Mouse (Mus musculus): ENCODE measurements at regions not wholly inside any gene's neighbourhood (a gene's known extent, or its start where the extent isn't known, plus 50 kb on each side); places are given as distances from the start of the nearest gene placed in this dataset.
"Not testable (repeated sequence)": the region's sequence is repeated elsewhere in the genome, so short reads cannot be mapped to it uniquely, and the experiment has no call there.

DNA sequence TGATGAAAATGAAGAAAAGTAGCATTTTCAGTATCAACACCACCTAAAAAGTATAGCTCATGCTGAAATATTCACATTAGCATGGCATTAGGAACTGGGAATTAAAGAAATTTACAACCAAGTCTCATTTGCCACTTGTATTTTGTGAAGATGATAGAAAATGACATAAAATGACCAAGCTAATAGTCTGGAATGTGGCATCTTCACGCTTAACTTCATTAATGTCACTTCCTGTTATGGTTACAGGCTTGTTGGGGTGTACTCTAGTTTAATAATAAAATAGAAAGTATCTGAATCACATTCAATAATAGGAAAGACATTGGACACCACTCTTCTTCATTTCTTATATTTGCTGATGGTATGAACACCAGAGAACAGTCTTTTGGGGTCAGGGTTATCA, 167.1 kb downstream of the Pcdh17 start:
- DNase-seq (ENCODE audit: extremely low spot score in 1 of 2, low spot score in 1 of 2), result no peak

- DNase-seq (ENCODE audit: extremely low spot score in 1 of 2, low spot score in 1 of 2), result no peak
Measured at GRCm38 (mm10) chr14:84612551-84612950, 169.2 kb downstream of the Pcdh17 start.

- DNase-seq (ENCODE audit: extremely low spot score in 1 of 2, low spot score in 1 of 2), result peak in 1 of 2 experiments; percentile 2
Measured at GRCm38 (mm10) chr14:84645026-84645425, 201.7 kb downstream of the Pcdh17 start.

DNA sequence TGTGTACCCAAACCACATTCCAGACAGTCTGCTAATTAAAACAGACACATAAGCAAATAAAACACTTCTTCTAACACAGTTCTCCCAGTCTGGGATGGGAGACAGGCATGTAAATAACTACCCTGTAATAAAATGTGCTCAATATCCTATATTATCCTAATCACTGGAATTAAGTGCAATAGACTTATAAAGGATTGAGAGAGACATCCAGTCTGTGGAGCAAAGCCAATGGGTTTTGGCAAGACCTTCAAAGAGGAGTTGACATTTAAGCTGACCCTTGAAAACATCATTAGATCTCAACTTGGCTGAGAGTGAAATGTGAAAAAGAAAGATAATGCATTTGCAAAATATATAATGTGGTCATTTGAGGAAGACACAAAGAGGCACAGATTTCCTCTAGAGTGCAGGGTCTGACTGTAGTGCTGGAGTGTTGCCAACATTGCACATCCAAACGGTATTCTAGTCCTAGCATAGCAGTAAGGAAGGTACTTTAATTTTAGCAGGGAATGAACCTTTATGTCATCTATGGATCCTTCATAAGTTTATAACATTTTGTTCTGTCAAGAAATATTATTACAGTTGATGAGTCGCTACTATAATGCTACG, 202.7 kb downstream of the Pcdh17 start:
- DNase-seq (ENCODE audit: extremely low spot score in 1 of 2, low spot score in 1 of 2), result no peak

GRCm38 (mm10) chr14:84659206-84659775, 215.9 kb downstream of the Pcdh17 start:
- DNase-seq (ENCODE audit: extremely low spot score in 1 of 2, low spot score in 1 of 2), result no peak

DNA sequence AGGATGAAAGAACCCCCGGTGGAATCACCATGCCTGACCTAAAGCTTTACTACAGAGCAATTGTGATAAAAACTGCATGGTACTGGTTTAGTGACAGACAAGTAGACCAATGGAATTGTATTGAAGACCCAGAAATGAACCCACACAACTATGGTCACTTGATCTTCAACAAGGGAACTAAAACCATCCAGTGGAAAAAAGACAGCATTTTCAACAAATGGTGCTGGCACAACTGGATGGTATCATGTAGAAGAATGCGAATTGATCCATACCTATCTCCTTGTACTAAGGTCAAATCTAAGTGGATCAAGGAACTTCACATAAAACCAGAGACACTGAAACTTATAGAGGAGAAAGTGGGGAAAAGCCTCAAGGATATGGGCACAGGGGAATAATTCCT, 224.3 kb downstream of the Pcdh17 start:
- not testable (repeated sequence) for DNase-seq (ENCODE audit: extremely low spot score in 1 of 2, low spot score in 1 of 2)

DNA sequence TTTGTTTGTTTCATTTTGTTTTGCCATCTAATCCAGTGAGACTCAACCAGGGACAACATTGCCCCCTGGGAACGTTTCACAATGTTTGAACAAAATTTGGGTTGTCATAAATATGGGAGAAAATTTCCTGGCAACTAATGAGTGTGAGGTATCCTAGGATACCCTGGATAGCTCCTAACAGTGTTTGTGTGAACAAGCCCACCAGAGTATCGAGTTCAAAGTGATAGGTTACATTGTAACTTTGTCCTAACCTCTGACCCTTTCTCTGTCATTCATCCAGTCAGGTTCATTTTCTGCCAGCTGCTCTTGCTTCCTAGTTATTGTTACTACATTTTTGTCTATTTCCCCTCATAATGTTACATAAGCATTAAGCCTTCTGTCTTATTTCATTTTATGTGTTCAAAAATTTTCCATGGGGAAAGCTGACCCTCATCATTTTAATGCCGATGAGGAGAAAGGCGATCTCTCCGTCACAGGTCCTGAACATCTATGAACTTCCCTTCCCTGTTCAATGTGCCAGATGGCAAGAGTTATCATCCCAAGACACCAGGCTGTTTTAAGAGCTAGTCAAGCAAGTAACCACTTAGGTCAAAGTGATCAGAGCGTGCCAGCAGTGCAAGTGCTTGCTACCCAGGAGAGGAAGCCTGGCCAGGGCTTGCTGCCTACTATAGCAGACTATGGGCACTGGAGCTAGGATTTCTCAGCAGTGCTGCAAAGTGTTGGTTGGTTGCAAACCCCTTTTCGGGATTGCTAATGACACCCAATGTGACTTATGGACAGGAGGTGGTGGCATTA, 228.5 kb downstream of the Pcdh17 start:
- DNase-seq (ENCODE audit: extremely low spot score in 1 of 2, low spot score in 1 of 2), result no peak

- no peak for DNase-seq (ENCODE audit: extremely low spot score in 1 of 2, low spot score in 1 of 2)
Measured at GRCm38 (mm10) chr14:84686848-84687247, 243.5 kb downstream of the Pcdh17 start.

DNA sequence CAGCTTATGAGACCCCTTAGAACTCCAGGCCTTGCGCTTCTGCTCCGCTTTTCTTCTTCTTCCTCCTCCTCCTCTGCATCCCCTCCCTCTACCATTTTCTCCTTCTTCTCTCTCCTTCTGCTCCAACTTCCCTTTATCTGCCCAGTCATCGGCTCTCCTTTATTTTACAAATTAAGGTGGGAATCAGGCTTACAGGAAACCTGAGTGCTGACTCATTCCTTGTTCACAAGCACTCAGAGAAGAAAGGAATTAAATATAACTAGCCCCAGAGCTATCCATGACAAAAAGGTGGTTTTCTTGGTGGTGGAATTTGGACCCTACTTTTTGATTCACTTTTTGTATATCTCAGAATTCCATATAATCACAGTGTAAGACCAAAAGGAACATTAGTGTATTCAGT, 247.4 kb downstream of the Pcdh17 start:
- DNase-seq (ENCODE audit: extremely low spot score in 1 of 2, low spot score in 1 of 2), result no peak

All from frontal cortex, adult 2 months (tissue).